Mouse (Mus musculus) kidney, adult 8-10 months (tissue): Measurements from ENCODE around the gene Pon3.

ENCODE experiments used
- DNase-seq, 2 experiments: peaks; one replicate each; pipeline ENCODE4 v3.0.0; 2022

Pon3 gene

GRCm38 (mm10) chr6:5177967-5178891, 77.9 kb downstream of the Pon3 start:
- DNase-seq = no peak

GRCm38 (mm10) chr6:5174179-5174812, 81.8 kb downstream of the Pon3 start:
- DNase-seq = no peak

GRCm38 (mm10) chr6:5172571-5172970, 83.5 kb downstream of the Pon3 start:
- no peak for DNase-seq

GRCm38 (mm10) chr6:5171418-5171817, 84.7 kb downstream of the Pon3 start:
- DNase-seq = no peak
